Mouse (Mus musculus) bone marrow macrophage, adult 2 months (primary cell): ENCODE measurements around the gene Ampd3. TPM values are rescaled to one million over a fixed set of nuclear protein-coding genes. Genes with fewer than 3 reads are reported as not detected.
A peak's percentile ranks its signal among the peaks of the same experiment; 100 is the strongest.

Experiments
- H3K27ac ChIP-seq: 2 replicates; pipeline ENCODE4 v1.5.1; 2012; ENCODE audit warnings: low read depth, low read length; ENCODE audit not compliant: insufficient read depth
- H3K4me1 ChIP-seq: 2 replicates; pipeline ENCODE4 v1.6.1; 2012; ENCODE audit warnings: low read length; ENCODE audit not compliant: control insufficient read depth, insufficient read depth
- H3K4me3 ChIP-seq: 2 replicates; pipeline ENCODE4 v1.5.1; 2012; ENCODE audit warnings: mild to moderate bottlenecking, low read length, moderate library complexity; ENCODE audit not compliant: insufficient read depth
- CTCF ChIP-seq: IDR thresholded peaks from 2 replicates; pipeline ENCODE4 v1.5.1; 2012; ENCODE audit warnings: low read depth, mild to moderate bottlenecking, low read length, moderate library complexity
- POLR2A ChIP-seq: IDR thresholded peaks from 2 replicates; pipeline ENCODE4 v1.6.1; 2012; ENCODE audit warnings: mild to moderate bottlenecking, low read depth, low read length, borderline replicate concordance
- polyA plus RNA-seq: library from polyadenylated mRNA; stranded (reverse); fragments of >200 nt; gene quantifications from 2 replicates; pipeline ENCODE4 v1.2.4, GENCODE M21; 2012; ENCODE audit not compliant: missing spikeins, insufficient read depth, insufficient read length

Ampd3 gene
- polyA plus RNA-seq, 1 experiment = 44.5 TPM

- Histone ChIP-seq H3K4me3 (peak overlapping the region; percentile 5), H3K4me1 (peaks cover 42% of the 10 kb centered on the region), H3K27ac (peak overlapping the region; percentile 83)
- TF ChIP-seq CTCF = no peak
- TF ChIP-seq POLR2A = no peak
Measured at GRCm38 (mm10) chr7:110823995-110824953, 56.3 kb downstream of the Ampd3 start.

- H3K27ac ChIP-seq = no peak overlapping the region
- peaks cover 12% of the 10 kb centered on the region for H3K4me1 ChIP-seq
- no peak overlapping the region for H3K4me3 ChIP-seq
- no peak for TF ChIP-seq CTCF
- no peak for TF ChIP-seq POLR2A
Measured at GRCm38 (mm10) chr7:110833024-110833423, 65.0 kb downstream of the Ampd3 start.

- H3K27ac ChIP-seq = no peak overlapping the region
- peaks cover 12% of the 10 kb centered on the region for H3K4me1 ChIP-seq
- no peak for TF ChIP-seq POLR2A
- TF ChIP-seq CTCF = no peak
- H3K4me3 ChIP-seq = no peak overlapping the region
Measured at GRCm38 (mm10) chr7:110834018-110834417, 66.0 kb downstream of the Ampd3 start.

GRCm38 (mm10) chr7:110834522-110834921, 66.5 kb downstream of the Ampd3 start:
- no peak overlapping the region for H3K4me3 ChIP-seq
- no peak overlapping the region for H3K27ac ChIP-seq
- TF ChIP-seq POLR2A = no peak
- TF ChIP-seq CTCF = no peak
- H3K4me1 ChIP-seq = peaks cover 14% of the 10 kb centered on the region

- Histone ChIP-seq H3K4me1 (peaks cover 13% of the 10 kb centered on the region), H3K4me3 (peak overlapping the region; percentile 40), H3K27ac (peak overlapping the region; percentile 70)
- TF ChIP-seq POLR2A = no peak
- TF ChIP-seq CTCF = no peak
Measured at GRCm38 (mm10) chr7:110840332-110840731, 72.3 kb downstream of the Ampd3 start.

GRCm38 (mm10) chr7:110843916-110844874, 76.2 kb downstream of the Ampd3 start, which contains the start of gene Rnf141:
TSS of gene Rnf141 (minus strand) at chr7:110844457.
- TF ChIP-seq CTCF = no peak
- no peak for TF ChIP-seq POLR2A
- Histone ChIP-seq H3K4me1 (peaks cover 19% of the 10 kb centered on the region), H3K4me3 (peak within 1 kb of the TSS; percentile 92), H3K27ac (peak within 1 kb of the TSS; percentile 80)

- H3K4me3 ChIP-seq = no peak overlapping the region
- H3K4me1 ChIP-seq = peaks cover 10% of the 10 kb centered on the region
- no peak for TF ChIP-seq CTCF
- no peak for TF ChIP-seq POLR2A
- no peak overlapping the region for H3K27ac ChIP-seq
Measured at GRCm38 (mm10) chr7:110847321-110847720, 79.3 kb downstream of the Ampd3 start.

GRCm38 (mm10) chr7:110848371-110848770, 80.4 kb downstream of the Ampd3 start:
- TF ChIP-seq POLR2A (no peak), CTCF (no peak)
- Histone ChIP-seq H3K27ac (no peak overlapping the region), H3K4me1 (peaks cover 5% of the 10 kb centered on the region), H3K4me3 (no peak overlapping the region)

- TF ChIP-seq POLR2A (no peak), CTCF (no peak)
- Histone ChIP-seq H3K27ac (no peak overlapping the region), H3K4me1 (peaks cover 5% of the 10 kb centered on the region), H3K4me3 (no peak overlapping the region)
Measured at GRCm38 (mm10) chr7:110851541-110852203, 83.7 kb downstream of the Ampd3 start.
